Mouse (Mus musculus): ENCODE results near the gene C130050O18Rik.

DNA sequence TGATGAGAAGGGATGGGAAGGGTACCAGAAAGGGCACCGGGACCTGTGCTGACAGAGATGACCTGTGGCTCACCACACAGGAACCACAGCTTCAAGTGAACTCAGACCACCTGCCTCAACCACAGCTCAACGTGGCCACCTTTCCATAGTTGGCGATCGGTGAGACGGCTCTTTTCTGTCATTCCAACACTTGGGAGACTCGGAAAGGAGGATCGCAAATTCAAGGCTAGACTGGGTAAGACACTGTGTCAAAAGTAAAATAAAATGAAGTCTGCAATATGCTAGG, 26.9 kb upstream of the C130050O18Rik start:
- TF ChIP-seq EP300 (IDR thresholded peaks at IDR 0.05; ENCODE audit: insufficient read depth, low read depth, low read length) (no peak), CTCF (IDR thresholded peaks at IDR 0.05) (no peak)

All from heart, adult 2 months (tissue).